Mouse (Mus musculus) MEL (cell line): ENCODE results near the gene Krtap9-5. TPM values are rescaled to one million over a fixed set of nuclear protein-coding genes. Genes with fewer than 3 reads are reported as not detected.

Source experiments
- DNase-seq: peaks from one replicate; pipeline ENCODE4 v3.0.0; 2011; ENCODE audit warnings: low read depth, low spot score
- H3K27ac ChIP-seq: 2 replicates; pipeline ENCODE4 v1.5.1; 2012; ENCODE audit warnings: low read depth, mild to moderate bottlenecking, control low read depth, low read length, moderate library complexity; ENCODE audit not compliant: control insufficient read depth
- H3K27me3 ChIP-seq, 2 experiments: fragments of 150-350 bp in 1 of 2; sonication (generic) in 1 of 2; 2 replicates each; pipeline ENCODE4 v1.6.1; 2012; ENCODE audit warnings: low read length in 2 of 2, mild to moderate bottlenecking in 2 of 2, improper control_type of control experiment in 1 of 2, moderate library complexity in 1 of 2; ENCODE audit not compliant: insufficient read depth in 2 of 2, control insufficient read depth in 1 of 2
- H3K36me3 ChIP-seq, 2 experiments: 2 replicates each; pipeline ENCODE4 v1.6.1; 2012 to 2014; ENCODE audit warnings: low read length in 2 of 2, improper control_type of control experiment in 1 of 2, inconsistent platforms in 1 of 2, mild to moderate bottlenecking in 1 of 2; ENCODE audit not compliant: insufficient read depth in 2 of 2, control insufficient read depth in 1 of 2
- H3K4me1 ChIP-seq, 2 experiments: fragments of 150-350 bp in 1 of 2; sonication (generic) in 1 of 2; 2 replicates each; pipeline ENCODE4 v1.6.1; 2012; ENCODE audit warnings: low read length in 2 of 2, improper control_type of control experiment in 1 of 2, mild to moderate bottlenecking in 1 of 2; ENCODE audit not compliant: insufficient read depth in 2 of 2, control insufficient read depth in 1 of 2
- H3K4me3 ChIP-seq, 2 experiments: fragments of 150-350 bp in 1 of 2; sonication (generic) in 1 of 2; 2 replicates each; pipeline ENCODE4 v1.5.1; 2012; ENCODE audit warnings: low read depth in 2 of 2, low read length in 2 of 2, mild to moderate bottlenecking in 2 of 2, moderate library complexity in 2 of 2, control low read depth in 1 of 2, improper control_type of control experiment in 1 of 2; ENCODE audit not compliant: control insufficient read depth in 1 of 2, insufficient read depth in 1 of 2
- H3K79me2 ChIP-seq: 2 replicates; pipeline ENCODE4 v1.6.1; 2012; ENCODE audit warnings: mild to moderate bottlenecking, low read length, moderate library complexity; ENCODE audit not compliant: control insufficient read depth, poor library complexity, insufficient read depth
- H3K9ac ChIP-seq: 2 replicates; pipeline ENCODE4 v1.6.1; 2012; ENCODE audit warnings: low read depth, mild to moderate bottlenecking, control low read depth, low read length, moderate library complexity; ENCODE audit not compliant: control insufficient read depth, poor library complexity, severe bottlenecking
- H3K9me3 ChIP-seq: fragments of 150-350 bp; sonication (generic); replicated peaks from 2 replicates; pipeline ENCODE4 v1.6.1; 2012; ENCODE audit warnings: mild to moderate bottlenecking, low read length, improper control_type of control experiment, moderate library complexity; ENCODE audit not compliant: insufficient read depth
- BHLHE40 ChIP-seq: IDR thresholded peaks from 2 replicates; pipeline ENCODE4 v1.6.1; 2012; ENCODE audit warnings: low read depth, mild to moderate bottlenecking, inconsistent platforms, low read length, improper control_type of control experiment, borderline replicate concordance
- CHD2 ChIP-seq: IDR thresholded peaks from 2 replicates; pipeline ENCODE4 v1.6.1; 2011; ENCODE audit warnings: low read length, improper control_type of control experiment
- CTCF ChIP-seq, 3 experiments: IDR thresholded peaks in 2 of 3; conservative IDR thresholded peaks in 1 of 3; 2 replicates each; pipeline ENCODE4 v1.5.1; 2011 to 2012; ENCODE audit warnings: low read length in 3 of 3, low read depth in 2 of 3, mild to moderate bottlenecking in 2 of 3, improper control_type of control experiment in 1 of 3, inconsistent platforms in 1 of 3, mixed read lengths in 1 of 3, moderate library complexity in 1 of 3; ENCODE audit not compliant: control insufficient read depth in 1 of 3, insufficient read depth in 1 of 3, poor library complexity in 1 of 3, severe bottlenecking in 1 of 3
- EP300 ChIP-seq, 2 experiments: IDR thresholded peaks; 2 replicates each; pipeline ENCODE4 v1.6.1; 2011; ENCODE audit warnings: improper control_type of control experiment in 2 of 2, low read length in 2 of 2, low read depth in 1 of 2, mild to moderate bottlenecking in 1 of 2
- JUND ChIP-seq: IDR thresholded peaks from 2 replicates; pipeline ENCODE4 v1.6.1; 2011; ENCODE audit warnings: low read depth, mild to moderate bottlenecking, improper control_type of control experiment, low read length
- MAX ChIP-seq: IDR thresholded peaks from 2 replicates; pipeline ENCODE4 v1.6.1; 2011; ENCODE audit warnings: low read length, improper control_type of control experiment
- MYB ChIP-seq: IDR thresholded peaks from 2 replicates; pipeline ENCODE4 v1.6.1; 2011; ENCODE audit warnings: mild to moderate bottlenecking, low read depth, low read length, improper control_type of control experiment
- POLR2AphosphoS2 ChIP-seq: IDR thresholded peaks from 2 replicates; pipeline ENCODE4 v1.6.1; 2011; ENCODE audit warnings: low read length, improper control_type of control experiment
- POLR2AphosphoS5 ChIP-seq: IDR thresholded peaks from 2 replicates; pipeline ENCODE4 v1.6.1; 2012; ENCODE audit warnings: low read depth, borderline replicate concordance, mild to moderate bottlenecking, inconsistent platforms, low read length, moderate library complexity, mixed read lengths
- RAD21 ChIP-seq: IDR thresholded peaks from 2 replicates; pipeline ENCODE4 v1.6.1; 2011; ENCODE audit warnings: mild to moderate bottlenecking, low read depth, low read length, improper control_type of control experiment
- SIN3A ChIP-seq: IDR thresholded peaks from 2 replicates; pipeline ENCODE4 v1.6.1; 2012; ENCODE audit warnings: low read length, improper control_type of control experiment, inconsistent platforms
- TBP ChIP-seq: IDR thresholded peaks from 2 replicates; pipeline ENCODE4 v1.8.0; 2011; ENCODE audit warnings: low read depth, low read length, improper control_type of control experiment
- UBTF ChIP-seq: IDR thresholded peaks from 2 replicates; pipeline ENCODE4 v1.6.1; 2012; ENCODE audit warnings: low read depth, mild to moderate bottlenecking, inconsistent platforms, low read length, improper control_type of control experiment, moderate library complexity, borderline replicate concordance; ENCODE audit not compliant: insufficient read depth
- USF2 ChIP-seq, 2 experiments: IDR thresholded peaks; 2 replicates each; pipeline ENCODE4 v1.6.1; 2011 to 2012; ENCODE audit warnings: improper control_type of control experiment in 2 of 2, low read length in 2 of 2, borderline replicate concordance in 1 of 2, inconsistent platforms in 1 of 2, low read depth in 1 of 2, mild to moderate bottlenecking in 1 of 2; ENCODE audit not compliant: insufficient read depth in 1 of 2
- ZMIZ1 ChIP-seq: IDR thresholded peaks from 2 replicates; pipeline ENCODE4 v1.6.1; 2012; ENCODE audit warnings: low read depth, mild to moderate bottlenecking, inconsistent platforms, low read length, improper control_type of control experiment, moderate library complexity
- ZNF384 ChIP-seq: IDR thresholded peaks from 2 replicates; pipeline ENCODE4 v1.6.1; 2012; ENCODE audit warnings: low read depth, mild to moderate bottlenecking, inconsistent platforms, low read length, improper control_type of control experiment
- polyA plus RNA-seq, 2 experiments: library from polyadenylated mRNA; stranded (reverse) in 1 of 2; unstranded in 1 of 2; fragments of >175 nt in 1 of 2; fragments of >200 nt in 1 of 2; gene quantifications; 2 replicates each; pipeline versions ENCODE4 v1.2.1 to v1.2.4; 2012; ENCODE audit warnings: low replicate concordance in 2 of 2, low read depth in 1 of 2; ENCODE audit not compliant: insufficient read length in 2 of 2, insufficient read depth in 1 of 2, missing spikeins in 1 of 2
- total RNA-seq: library from RNA; depleted of rRNA; stranded (reverse); fragments of 300-350 nt; gene quantifications from 2 replicates; pipeline ENCODE4 v1.2.3, GENCODE M21; 2012

The Krtap9-5 gene
- total and polyA plus RNA-seq, 3 experiments: not detected

GRCm38 (mm10) chr11:99964213-99964612, 15.9 kb downstream of the Krtap9-5 start:
- no peaks in the 10 kb centered on the region for H3K27me3 ChIP-seq
- no peaks in the 10 kb centered on the region for H3K79me2 ChIP-seq
- no peak overlapping the region for H3K27ac ChIP-seq
- DNase-seq: no peak
- H3K4me3 ChIP-seq: no peak overlapping the region
- H3K9me3 ChIP-seq: no peaks in the 10 kb centered on the region; the same call in 1 of the 2 replicates
- H3K4me1 ChIP-seq: no peaks in the 10 kb centered on the region
- H3K9ac ChIP-seq: no peak overlapping the region
- TF ChIP-seq ZMIZ1: no peak
- 0 out of 6 replicates have a peak, but pooled peaks of 1 of the 3 experiments have one; percentile 10 for TF ChIP-seq CTCF (IDR thresholded peaks at IDR 0.05 in 2 of 3, conservative IDR thresholded peaks at IDR 0.05 in 1 of 3; ENCODE audit: control insufficient read depth in 1 of 3, insufficient read depth in 1 of 3, low read depth in 2 of 3, low read length in 3 of 3, poor library complexity in 1 of 3, severe bottlenecking in 1 of 3)
- H3K36me3 ChIP-seq: no peaks in the 10 kb centered on the region

- H3K27ac ChIP-seq: no peak overlapping the region
- H3K4me3 ChIP-seq: no peak overlapping the region
- no peak overlapping the region for H3K9ac ChIP-seq
- DNase-seq: no peak
- H3K4me1 ChIP-seq: no peaks in the 10 kb centered on the region
- no peaks in the 10 kb centered on the region; the same call in 1 of the 2 replicates for H3K9me3 ChIP-seq
- TF ChIP-seq RAD21: no peak
- no peak for TF ChIP-seq BHLHE40
- TF ChIP-seq MAX: no peak
- TF ChIP-seq MYB: no peak
- TF ChIP-seq TBP: no peak
- no peak for TF ChIP-seq CHD2
- TF ChIP-seq ZNF384: no peak
- no peak for TF ChIP-seq JUND
- H3K27me3 ChIP-seq: no peaks in the 10 kb centered on the region
- no peaks in the 10 kb centered on the region for H3K79me2 ChIP-seq
- no peaks in the 10 kb centered on the region for H3K36me3 ChIP-seq
Measured at GRCm38 (mm10) chr11:99965961-99966360, 17.7 kb downstream of the Krtap9-5 start.

GRCm38 (mm10) chr11:99978953-99979352, 30.7 kb downstream of the Krtap9-5 start, which contains the start of gene Krtap29-1:
Gene Krtap29-1 (minus strand): TSS chr11:99979053.
- Histone ChIP-seq H3K9ac (no peak within 1 kb of the TSS), H3K4me1 (no peaks in the 10 kb centered on the region), H3K36me3 (no peaks in the 10 kb centered on the region), H3K27ac (no peak within 1 kb of the TSS), H3K79me2 (no peaks in the 10 kb centered on the region), H3K9me3 (no peaks in the 10 kb centered on the region), H3K27me3 (no peaks in the 10 kb centered on the region), H3K4me3 (no peak within 1 kb of the TSS)
- no peak for DNase-seq
- TF ChIP-seq POLR2AphosphoS5 (no peak), RAD21 (no peak), EP300 (IDR thresholded peaks at IDR 0.05; ENCODE audit: low read depth in 1 of 2, low read length in 2 of 2) (no peak), USF2 (IDR thresholded peaks at IDR 0.05; ENCODE audit: borderline replicate concordance in 1 of 2, insufficient read depth in 1 of 2, low read depth in 1 of 2, low read length in 2 of 2) (no peak), POLR2AphosphoS2 (no peak), BHLHE40 (no peak), SIN3A (no peak), UBTF (no peak)
